Mouse (Mus musculus): Measurements from ENCODE around the gene Thy1.
A peak's percentile ranks its signal among the peaks of the same experiment; 100 is the strongest.

GRCm38 (mm10) chr9:44093612-44094503 is 50.7 kb downstream of the Thy1 start:
- TF ChIP-seq POLR2A (IDR thresholded peaks at IDR 0.05; ENCODE audit: extremely low read depth, insufficient read depth, low read length): no peak
- TF ChIP-seq CTCF (IDR thresholded peaks at IDR 0.05; ENCODE audit: low read depth, low read length): peak; percentile 92
